Mouse (Mus musculus) bone marrow, adult 2 months (tissue): ENCODE results near the gene Myo16. TPM values are rescaled to one million over a fixed set of nuclear protein-coding genes. Genes with fewer than 3 reads are reported as not detected.

Experiments
- H3K27ac ChIP-seq: fragments of 200-500 bp; 2 replicates; pipeline ENCODE4 v1.5.1; 2012; ENCODE audit warnings: low read depth, mild to moderate bottlenecking, control low read depth, inconsistent platforms, low read length; ENCODE audit not compliant: control insufficient read depth, poor library complexity, insufficient read depth
- H3K4me1 ChIP-seq: fragments of 200-500 bp; 2 replicates; pipeline ENCODE4 v1.6.1; 2011; ENCODE audit warnings: low read length; ENCODE audit not compliant: control insufficient read depth, insufficient read depth
- H3K4me3 ChIP-seq: fragments of 200-500 bp; replicated peaks from 2 replicates; pipeline ENCODE3; 2011; ENCODE audit warnings: mild to moderate bottlenecking, low read depth, low read length, control low read depth; ENCODE audit not compliant: control insufficient read depth
- CTCF ChIP-seq: fragments of 200-500 bp; IDR thresholded peaks from 2 replicates; pipeline ENCODE4 v1.5.1; 2011; ENCODE audit warnings: low read length, control low read depth; ENCODE audit not compliant: control insufficient read depth, insufficient read depth
- POLR2A ChIP-seq: fragments of 200-500 bp; IDR thresholded peaks from 2 replicates; pipeline ENCODE4 v1.6.1; 2011; ENCODE audit warnings: low read depth, mild to moderate bottlenecking, control low read depth, low read length, borderline replicate concordance; ENCODE audit not compliant: control insufficient read depth
- WGBS: fragments of 180-500 bp; shearing (Covaris S2); methylation state at CpG from one replicate; pipeline ENCODE4 v1.1.7; 2018; 5-methylcytosine and 5-hydroxymethylcytosine counted together
- polyA plus RNA-seq: library from polyadenylated mRNA; stranded (reverse); fragments of >200 nt; gene quantifications from 2 replicates; pipeline ENCODE4 v1.2.4, GENCODE M21; 2011; ENCODE audit warnings: low replicate concordance; ENCODE audit not compliant: missing spikeins, insufficient read depth, insufficient read length

The Myo16 gene
- polyA plus RNA-seq, 1 experiment = not detected

GRCm38 (mm10) chr8:10519276-10519675, 365.6 kb downstream of the Myo16 start:
- 26% methylated on average over 7 of the region's 7 CpGs for WGBS
- Histone ChIP-seq H3K4me1 (no peaks in the 10 kb centered on the region), H3K4me3 (no peak overlapping the region), H3K27ac (no peak overlapping the region)
- TF ChIP-seq POLR2A (no peak), CTCF (no peak)

DNA sequence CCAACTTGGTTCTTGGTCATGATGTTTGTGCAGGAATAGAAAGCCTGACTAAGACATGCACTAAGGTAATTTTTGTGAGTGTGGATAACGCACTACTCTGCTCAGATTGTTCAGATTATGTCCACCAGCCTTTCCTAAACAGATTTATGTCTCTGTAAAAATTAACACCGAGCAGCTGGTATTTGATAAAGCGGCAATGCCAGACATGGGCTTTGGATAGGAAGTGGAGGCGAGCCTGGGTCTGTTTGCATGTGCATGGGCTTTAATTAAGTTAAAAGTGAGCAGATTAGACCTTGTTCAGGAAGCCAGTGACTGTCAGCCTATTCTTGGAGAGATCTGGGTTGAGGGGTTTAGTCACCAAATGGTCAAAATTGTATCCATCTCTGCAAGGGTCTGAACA, 367.8 kb downstream of the Myo16 start:
- Histone ChIP-seq H3K27ac (no peak overlapping the region), H3K4me1 (no peaks in the 10 kb centered on the region), H3K4me3 (no peak overlapping the region)
- TF ChIP-seq POLR2A (no peak), CTCF (no peak)
- 73% methylated on average over 4 of the region's 4 CpGs for WGBS

DNA sequence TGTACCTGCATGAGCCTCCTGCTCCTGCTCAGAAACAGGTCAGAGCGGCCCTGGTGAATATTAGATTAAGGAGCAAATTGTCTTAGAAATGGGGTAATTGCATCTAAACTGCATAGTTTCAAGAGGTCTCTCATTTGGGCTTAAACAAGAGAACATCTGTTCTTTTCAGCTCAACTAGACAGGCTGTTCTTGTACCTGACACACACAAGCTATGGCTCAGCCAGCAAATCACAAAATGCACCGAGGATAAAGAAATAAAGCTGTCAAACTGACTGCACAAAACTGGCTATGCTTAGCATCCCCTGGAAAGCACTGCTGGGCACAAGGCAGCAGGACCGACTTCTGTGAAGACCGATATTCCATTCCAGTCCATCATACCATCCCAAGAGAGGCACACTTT, 372.0 kb downstream of the Myo16 start:
- WGBS = 78% methylated on average over 4 of the region's 4 CpGs
- H3K4me1 ChIP-seq = no peaks in the 10 kb centered on the region; the same call in 1 of the 2 replicates
- TF ChIP-seq CTCF (no peak), POLR2A (no peak)
- H3K27ac ChIP-seq = no peak overlapping the region
- no peak overlapping the region for H3K4me3 ChIP-seq

- H3K4me1 ChIP-seq = no peaks in the 10 kb centered on the region; the same call in 1 of the 2 replicates
Measured at GRCm38 (mm10) chr8:10526616-10527015, 372.9 kb downstream of the Myo16 start.

DNA sequence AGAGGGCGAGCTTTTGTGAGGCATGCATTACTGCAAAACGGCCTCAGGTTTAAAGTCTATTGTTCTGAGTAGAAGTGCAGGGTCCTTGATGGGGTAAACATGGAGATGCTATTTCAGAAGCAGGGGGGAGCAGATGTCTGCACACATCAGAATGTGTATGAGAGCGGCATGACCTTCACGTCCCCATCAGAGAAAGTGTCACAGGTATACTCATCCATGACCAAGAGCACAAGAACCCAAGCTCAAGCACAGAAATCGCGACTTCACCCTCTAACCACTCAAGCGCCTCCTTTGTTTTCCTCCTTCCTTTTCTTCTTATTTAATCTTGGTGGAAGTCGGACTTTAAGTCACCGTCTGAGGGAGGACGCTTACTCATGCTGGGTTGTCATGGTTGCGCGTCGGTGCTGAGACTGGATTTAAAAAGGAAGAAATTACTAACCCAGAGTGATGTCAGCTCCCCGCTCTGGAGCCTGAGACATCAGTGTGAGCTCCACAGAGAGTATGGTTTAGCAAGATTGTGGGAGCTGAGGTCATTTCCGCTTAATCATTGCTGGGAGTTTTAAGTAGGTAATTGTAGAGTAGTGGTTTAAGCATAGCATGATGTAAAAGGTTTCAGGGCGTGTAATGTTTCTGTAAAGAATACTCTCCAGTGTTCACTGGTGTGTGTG, 381.0 kb downstream of the Myo16 start:
- H3K4me1 ChIP-seq = no peaks in the 10 kb centered on the region
- TF ChIP-seq CTCF = no peak
- no peak for TF ChIP-seq POLR2A
- H3K27ac ChIP-seq = no peak overlapping the region
- H3K4me3 ChIP-seq = no peak overlapping the region
- WGBS = 19% methylated on average over 16 of the region's 16 CpGs

More at GRCm38 (mm10) chr8:10526616-10527015, 372.9 kb downstream of the Myo16 start:
- no peak overlapping the region for H3K27ac ChIP-seq
- no peak overlapping the region for H3K4me3 ChIP-seq
- no peak for TF ChIP-seq CTCF
- WGBS = 62% methylated on average over 5 of the region's 5 CpGs

- TF ChIP-seq CTCF (no peak), POLR2A (no peak)
- Histone ChIP-seq H3K27ac (no peak overlapping the region), H3K4me3 (no peak overlapping the region), H3K4me1 (no peaks in the 10 kb centered on the region)
- 1% methylated on average over 6 of the region's 6 CpGs for WGBS
Measured at GRCm38 (mm10) chr8:10538319-10538718, 384.6 kb downstream of the Myo16 start.

DNA sequence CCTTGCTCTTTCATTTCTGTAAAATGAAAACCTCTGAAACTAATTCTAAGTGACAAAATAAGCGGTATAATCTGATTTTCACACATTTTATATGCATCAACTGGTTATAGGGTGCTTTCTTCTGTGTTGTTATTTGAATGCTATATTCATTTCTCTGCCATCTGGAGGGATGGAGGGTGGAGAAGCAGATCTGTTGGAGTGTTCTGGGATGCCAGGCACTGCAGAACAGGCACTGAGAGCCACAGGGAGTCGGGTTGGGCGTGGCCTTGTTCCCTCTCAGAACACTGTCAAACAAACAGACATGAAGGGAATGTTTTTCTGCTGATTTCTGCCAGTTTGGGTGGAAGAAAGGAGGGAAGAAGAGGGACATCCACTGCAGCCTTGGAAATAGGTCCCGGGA, 386.0 kb downstream of the Myo16 start:
- Histone ChIP-seq H3K27ac (no peak overlapping the region), H3K4me1 (no peaks in the 10 kb centered on the region), H3K4me3 (no peak overlapping the region)
- TF ChIP-seq POLR2A (no peak), CTCF (no peak)
- 77% methylated on average over 4 of the region's 4 CpGs for WGBS

DNA sequence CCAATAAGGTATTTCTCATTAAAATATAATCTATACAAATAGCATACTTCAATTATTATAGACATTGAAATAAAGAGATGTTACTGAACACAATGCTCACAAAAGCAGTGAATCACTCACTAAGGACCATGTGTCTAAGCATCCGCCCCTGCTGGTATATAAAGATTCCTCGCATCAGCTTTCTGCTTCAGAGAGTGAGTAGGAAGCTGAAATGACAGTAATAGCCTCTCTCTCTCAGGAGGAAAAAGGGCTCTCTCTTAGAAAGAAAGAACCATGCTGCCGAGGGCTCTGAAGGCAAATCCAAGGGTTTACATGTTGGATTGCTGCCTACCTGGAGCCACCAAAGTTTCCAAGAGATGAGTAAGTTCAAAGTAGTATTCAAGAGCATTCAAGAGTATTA, 392.2 kb downstream of the Myo16 start:
- H3K4me3 ChIP-seq = no peak overlapping the region
- no peak overlapping the region for H3K27ac ChIP-seq
- WGBS = 84% methylated on average over 3 of the region's 3 CpGs
- H3K4me1 ChIP-seq = no peaks in the 10 kb centered on the region
- no peak for TF ChIP-seq CTCF

GRCm38 (mm10) chr8:10546519-10546918, 392.8 kb downstream of the Myo16 start:
- no peak overlapping the region for H3K27ac ChIP-seq
- no peak for TF ChIP-seq POLR2A
- TF ChIP-seq CTCF = no peak
- 82% methylated on average over 8 of the region's 8 CpGs for WGBS
- no peak overlapping the region for H3K4me3 ChIP-seq
- H3K4me1 ChIP-seq = no peaks in the 10 kb centered on the region
